Mouse (Mus musculus) heart, postnatal 36 days (tissue): Measurements from ENCODE around the gene Ctbs. TPM values are rescaled to one million over a fixed set of nuclear protein-coding genes. Genes with fewer than 3 reads are reported as not detected.
"Not testable (repeated sequence)": the region's sequence is repeated elsewhere in the genome, so short reads cannot be mapped to it uniquely, and the experiment has no call there.

Experiments
- DNase-seq, 2 experiments: peaks; one replicate each; pipeline ENCODE4 v3.0.0; 2021 to 2022
- intact Hi-C: fragments of 180-260 bp; cut with DNase I; formaldehyde crosslinking; loops from one replicate; pipeline ENCODE4 v1.15.1; 2025
- total RNA-seq, 2 experiments: library from RNA; stranded (reverse); gene quantifications; 2 replicates each; pipeline ENCODE4 v1.2.3; 2021

The Ctbs gene
- total RNA-seq, 2 experiments from 2014 or later: 3.4 TPM

- no peak for DNase-seq
- intact Hi-C loops: no loop called here
Observed at GRCm38 (mm10) chr3:146426489-146426888, 23.1 kb upstream of the Ctbs start.

GRCm38 (mm10) chr3:146433063-146433462, 16.5 kb upstream of the Ctbs start:
- intact Hi-C loops, DNase-seq: not testable (repeated sequence)

- intact Hi-C loops: no loop called here
- DNase-seq: no peak
Observed at GRCm38 (mm10) chr3:146433681-146434350, 15.8 kb upstream of the Ctbs start.

GRCm38 (mm10) chr3:146434686-146435085, 14.9 kb upstream of the Ctbs start:
- intact Hi-C loops: no loop called here
- DNase-seq: no peak

GRCm38 (mm10) chr3:146435533-146435932, 14.1 kb upstream of the Ctbs start:
- DNase-seq: no peak

GRCm38 (mm10) chr3:146436114-146436513, 13.5 kb upstream of the Ctbs start:
- no peak for DNase-seq
- intact Hi-C loops: no loop called here

More at GRCm38 (mm10) chr3:146435533-146435932, 14.1 kb upstream of the Ctbs start:
- intact Hi-C loops: no loop called here

GRCm38 (mm10) chr3:146440011-146440410, 9.6 kb upstream of the Ctbs start:
- no peak for DNase-seq
- intact Hi-C loops: no loop called here

GRCm38 (mm10) chr3:146440422-146440821, 9.2 kb upstream of the Ctbs start:
- intact Hi-C loops: no loop called here
- no peak for DNase-seq

- DNase-seq: no peak
Observed at GRCm38 (mm10) chr3:146442484-146442883, 7.1 kb upstream of the Ctbs start.

GRCm38 (mm10) chr3:146442936-146443335, 6.7 kb upstream of the Ctbs start:
- no peak for DNase-seq
- intact Hi-C loops: no loop called here

More at GRCm38 (mm10) chr3:146442484-146442883, 7.1 kb upstream of the Ctbs start:
- intact Hi-C loops: no loop called here

- intact Hi-C loops: no loop called here
Observed at GRCm38 (mm10) chr3:146443380-146443779, 6.2 kb upstream of the Ctbs start.

GRCm38 (mm10) chr3:146444880-146445279, 4.7 kb upstream of the Ctbs start:
- intact Hi-C loops: no loop called here
- no peak for DNase-seq

More at GRCm38 (mm10) chr3:146443380-146443779, 6.2 kb upstream of the Ctbs start:
- DNase-seq: no peak

- intact Hi-C loops: no loop called here
- no peak for DNase-seq
Observed at GRCm38 (mm10) chr3:146447156-146447555, 2.4 kb upstream of the Ctbs start.

- no peak for DNase-seq
- intact Hi-C loops: no loop called here
Observed at GRCm38 (mm10) chr3:146447598-146447997, 2.0 kb upstream of the Ctbs start.

- intact Hi-C loops: no loop called here
- no peak for DNase-seq
Observed at GRCm38 (mm10) chr3:146448372-146448771, 1.2 kb upstream of the Ctbs start.

GRCm38 (mm10) chr3:146448969-146449368, 626 bp upstream of the Ctbs start:
- intact Hi-C loops: no loop called here
- no peak for DNase-seq

- peak; percentile 89 to 93 for DNase-seq
- intact Hi-C loops: loop anchor here (2.0 to 5.0 kb wide), 2 partner anchors 47 to 48 kb away; partner anchors contain the start of genes Gng5 and Spata1
Observed at GRCm38 (mm10) chr3:146450371-146450841, 811 bp downstream of the Ctbs start.

GRCm38 (mm10) chr3:146451375-146451774, 1.8 kb downstream of the Ctbs start:
- intact Hi-C loops: loop anchor here (2.0 to 5.0 kb wide), 2 partner anchors 46 to 49 kb away; partner anchors contain the start of genes Gng5 and Spata1
- no peak for DNase-seq

GRCm38 (mm10) chr3:146462939-146463338, 13.3 kb downstream of the Ctbs start:
- intact Hi-C loops: no loop called here
- DNase-seq: no peak

- intact Hi-C loops: no loop called here
- DNase-seq: no peak
Observed at GRCm38 (mm10) chr3:146469226-146469625, 19.6 kb downstream of the Ctbs start.

- intact Hi-C loops: no loop called here
- no peak for DNase-seq
Observed at GRCm38 (mm10) chr3:146472657-146473056, 23.1 kb downstream of the Ctbs start.

GRCm38 (mm10) chr3:146473741-146474140, 24.1 kb downstream of the Ctbs start:
- no peak for DNase-seq
- intact Hi-C loops: no loop called here
